Mouse (Mus musculus) olfactory bulb, adult 2 months (tissue): Measurements from ENCODE around the gene Serpinf2.

Experiments used
- CTCF ChIP-seq: fragments of 200-500 bp; IDR thresholded peaks from 2 replicates; pipeline ENCODE4 v1.5.1; 2012; ENCODE audit warnings: low read depth, mild to moderate bottlenecking, low read length, moderate library complexity; ENCODE audit not compliant: insufficient read depth
- POLR2A ChIP-seq: fragments of 200-500 bp; IDR thresholded peaks from 2 replicates; pipeline ENCODE4 v1.6.1; 2012; ENCODE audit warnings: mild to moderate bottlenecking, low read depth, low read length, moderate library complexity; ENCODE audit not compliant: insufficient read depth

- TF ChIP-seq POLR2A, result no peak
- no peak for TF ChIP-seq CTCF
Measured at GRCm38 (mm10) chr11:75422013-75422792, 17.2 kb downstream of the Serpinf2 start, which contains the start of gene Serpinf1.
